In the genomic region with DNA sequence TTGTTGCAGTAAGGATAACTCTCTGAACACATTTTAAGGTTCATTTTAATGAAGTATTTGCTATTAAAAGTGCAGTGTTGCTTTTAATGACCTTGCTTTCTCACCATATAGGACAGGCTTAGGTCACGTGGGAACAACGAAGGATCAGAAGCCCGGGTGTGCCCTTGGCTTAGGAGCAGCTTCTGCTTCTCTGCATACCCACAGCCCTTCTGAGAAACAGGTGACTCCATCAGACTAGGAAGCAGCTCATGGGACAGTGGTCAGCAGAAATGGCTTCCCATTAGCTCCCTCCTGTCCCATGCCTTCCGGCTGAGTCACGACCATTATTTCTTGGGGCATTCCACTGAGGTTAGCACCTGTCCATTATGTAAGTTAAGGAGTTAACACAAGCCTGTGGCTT, we compare ENCODE assay signal across 24 mouse cellular contexts.
DNase-seq lines count a peak whose midpoint lies in the region; ATAC-seq and TF ChIP-seq lines count a peak whose summit lies in the region.
"Had no signal": no experiment of that assay in that cellular context is flagged by ENCODE, and none has a peak within 500 bp of the region (broad histone marks: within the 10 kb centered on the region; RNA-seq: fewer than 3 reads in every experiment).

No protein-coding gene starts in this region.

- no peak overlapping the region for H3K4me3 ChIP-seq in C2C12 (ENCODE audit: insufficient read depth, poor library complexity, severe bottlenecking)
- H3K4me3 ChIP-seq in myocyte = no peak overlapping the region
- no peak overlapping the region for H3K4me3 ChIP-seq in limb, embryonic 10.5 days

- no peak overlapping the region for H3K27ac ChIP-seq in limb, embryonic 10.5 days

- peak overlapping the region; percentile 50 for H3K4me2 ChIP-seq in myocyte (ENCODE audit: low read depth)

- no peak for TF ChIP-seq POLR2A in myocyte (IDR thresholded peaks at IDR 0.05; ENCODE audit: insufficient read length, low read depth)

- no peak for TF ChIP-seq CTCF in C2C12 (IDR thresholded peaks at IDR 0.05; ENCODE audit: control insufficient read depth, insufficient read depth, insufficient read length)

- DNase-seq in heart, adult 11 months = peak; percentile 60
- no peak for DNase-seq in heart, postnatal 10 days
- DNase-seq in Muller cell, postnatal 12 days (ENCODE audit: inconsistent ontology term) = peak; percentile 27
- DNase-seq in left cerebral cortex, adult 18-20 months (ENCODE audit: low spot score in 2 of 2) = no peak
- DNase-seq in limb, embryonic 10.5 days (ENCODE audit: low spot score) = no peak
- DNase-seq: adrenal gland, adult 2 months; adrenal gland, adult 8-10 months; adrenal gland, postnatal 10 days; adrenal gland, postnatal 14 days; adrenal gland, postnatal 25 days; adrenal gland, postnatal 36 days; B cell, adult 2 months; cerebellum, adult 11 months; cerebellum, adult 11-12 months; cerebellum, adult 18-20 months; cerebellum, adult 2 months had no signal

- no peaks in the 10 kb centered on the region for H3K27me3 ChIP-seq in C2C12 (ENCODE audit: control insufficient read depth, insufficient read depth, insufficient read length)
- H3K27me3 ChIP-seq in myocyte (ENCODE audit: control insufficient read depth, insufficient read depth, insufficient read length) = no peaks in the 10 kb centered on the region
- no peaks in the 10 kb centered on the region for H3K27me3 ChIP-seq in limb, embryonic 10.5 days (ENCODE audit: low read depth, poor library complexity, severe bottlenecking)
- H3K27me3 ChIP-seq: CH12.LX had no signal

- H3K9me3 ChIP-seq in limb, embryonic 10.5 days (replicated peaks) = no peaks in the 10 kb centered on the region

- H3K79me2 ChIP-seq in C2C12 (ENCODE audit: control insufficient read depth, insufficient read depth) (no peaks in the 10 kb centered on the region), myocyte (ENCODE audit: control insufficient read depth, insufficient read depth) (no peaks in the 10 kb centered on the region)

- ATAC-seq in megakaryocyte progenitor cell, adult 5-6 weeks (replicated peaks; ENCODE audit: poor library complexity) = no peak
- ATAC-seq: activated CD4-positive, CD25-positive, alpha-beta regulatory T cell, adult 4 months; CD4-positive, CD25-positive, alpha-beta regulatory T cell, adult 4 months; Patski had no signal

- H3K4me1 ChIP-seq in limb, embryonic 10.5 days = no peaks in the 10 kb centered on the region

- WGBS in limb, embryonic 10.5 days = 90% methylated on average over 5 of the region's 5 CpGs

- H3ac ChIP-seq in C2C12 (ENCODE audit: control insufficient read depth, insufficient read length, low read depth) (no peak overlapping the region), myocyte (ENCODE audit: control insufficient read depth, insufficient read length) (no peak overlapping the region)

- intact Hi-C loops in heart, postnatal 10 days (cut with DNase I) = no loop called here

- no peaks in the 10 kb centered on the region for H3K36me3 ChIP-seq in C2C12 (ENCODE audit: control insufficient read depth, insufficient read depth)
- no peaks in the 10 kb centered on the region for H3K36me3 ChIP-seq in myocyte (ENCODE audit: control insufficient read depth, insufficient read depth)
- no peaks in the 10 kb centered on the region for H3K36me3 ChIP-seq in limb, embryonic 10.5 days
- H3K36me3 ChIP-seq: G1E had no signal

- H3K79me3 ChIP-seq in C2C12 (ENCODE audit: low read depth) = no peaks in the 10 kb centered on the region

TF ChIP-seq in C2C12, 6 proteins besides CTCF, POLR2A, EP300 and RAD21:
- TF ChIP-seq MAX (IDR thresholded peaks at IDR 0.05) (no peak), MYOD1 (IDR thresholded peaks at IDR 0.05; ENCODE audit: control insufficient read depth, insufficient read length, low read depth) (peak; percentile 59), MYOG (IDR thresholded peaks at IDR 0.05; ENCODE audit: control insufficient read depth, extremely low read depth, insufficient read length) (no peak), USF1 (IDR thresholded peaks at IDR 0.05; ENCODE audit: low read depth) (peak; percentile 38), CEBPB (IDR thresholded peaks at IDR 0.05; ENCODE audit: low read depth) (no peak)

TF ChIP-seq in myocyte, 11 proteins besides CTCF, POLR2A, EP300 and RAD21:
- peak in 2 of 3 experiments; percentile 22 to 74 for TF ChIP-seq MYOD1 (IDR thresholded peaks at IDR 0.05; ENCODE audit: control insufficient read depth in 1 of 3, insufficient read length in 2 of 3, low read depth in 2 of 3)
- no peak for TF ChIP-seq E2F4 (IDR thresholded peaks at IDR 0.05; ENCODE audit: insufficient read depth)
- TF ChIP-seq POLR2AphosphoS2 (IDR thresholded peaks at IDR 0.05; ENCODE audit: insufficient read length, low read depth) = no peak
- peak in 1 of 3 experiments; percentile 71 for TF ChIP-seq MYOG (IDR thresholded peaks at IDR 0.05; ENCODE audit: control insufficient read depth in 1 of 3, insufficient read depth in 1 of 3, insufficient read length in 2 of 3, low read depth in 2 of 3)
- peak; percentile 40 for TF ChIP-seq USF1 (IDR thresholded peaks at IDR 0.05; ENCODE audit: low read depth)

Comparison
In these comparisons a context has a peak if more than half of its experiments do, and no peak if none do; other contexts are left out.
1. DNase-seq: peak in heart, adult 11 months (single experiment) and Muller cell, postnatal 12 days (single experiment); none in heart, postnatal 10 days (0 of 2), left cerebral cortex, adult 18-20 months (0 of 2) and limb, embryonic 10.5 days (single experiment).